Mouse (Mus musculus) gastrocnemius, postnatal 36 days (tissue): ENCODE results near the gene Bahcc1. TPM values are rescaled to one million over a fixed set of nuclear protein-coding genes. Genes with fewer than 3 reads are reported as not detected.

ENCODE experiments used
- DNase-seq, 2 experiments: peaks; one replicate each; pipeline ENCODE4 v3.0.0; 2022
- intact Hi-C: fragments of 180-260 bp; cut with DNase I; formaldehyde crosslinking; loops from one replicate; pipeline ENCODE4 v1.15.1; 2025
- total RNA-seq, 2 experiments: library from RNA; stranded (reverse); gene quantifications; 2 replicates each; pipeline ENCODE4 v1.2.3; 2021

Gene Bahcc1
- total RNA-seq, 2 experiments from 2014 or later = 2.3 to 4.1 TPM

DNA sequence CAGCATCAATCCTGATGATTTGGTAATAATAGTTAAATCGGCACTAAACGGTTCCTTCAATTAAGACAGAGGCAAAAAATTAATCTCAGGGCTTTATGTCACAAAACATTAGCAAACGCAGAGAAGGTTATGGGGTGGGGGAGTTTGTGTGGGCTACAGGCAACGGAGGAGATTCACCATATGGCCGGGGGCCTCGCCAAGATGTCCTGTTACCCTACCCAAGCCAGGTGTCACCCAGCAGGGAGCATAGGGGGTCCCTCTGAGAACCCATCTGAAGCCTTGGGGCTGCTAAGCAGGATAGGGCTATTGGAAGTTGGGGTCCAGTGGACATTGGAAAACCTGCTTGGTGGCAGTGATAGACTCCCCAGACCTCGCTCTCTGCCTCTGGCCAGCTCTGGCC, 48.0 kb downstream of the Bahcc1 start:
- intact Hi-C loops = no loop called here
- no peak for DNase-seq

DNA sequence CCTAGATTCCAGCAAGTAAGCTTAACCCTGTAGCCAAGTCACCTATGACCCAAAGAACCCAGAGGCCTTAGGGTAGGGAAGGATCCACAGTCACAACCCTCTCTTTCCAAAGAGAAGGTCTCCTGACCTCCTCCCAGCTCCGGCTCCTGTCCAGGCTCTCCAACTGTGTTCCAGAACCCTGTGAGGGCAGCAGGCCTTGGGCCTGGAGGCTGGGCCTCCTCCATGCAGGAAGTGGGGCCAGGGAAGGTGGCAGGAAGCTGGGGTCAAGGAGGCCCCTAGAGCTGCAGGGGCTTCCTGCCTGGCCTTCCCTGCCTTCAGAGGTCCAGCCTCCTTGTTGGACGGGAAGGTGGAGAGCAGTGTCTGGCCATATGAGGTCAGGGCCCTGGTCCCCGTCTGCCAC, 48.5 kb downstream of the Bahcc1 start:
- no peak for DNase-seq
- intact Hi-C loops = no loop called here

DNA sequence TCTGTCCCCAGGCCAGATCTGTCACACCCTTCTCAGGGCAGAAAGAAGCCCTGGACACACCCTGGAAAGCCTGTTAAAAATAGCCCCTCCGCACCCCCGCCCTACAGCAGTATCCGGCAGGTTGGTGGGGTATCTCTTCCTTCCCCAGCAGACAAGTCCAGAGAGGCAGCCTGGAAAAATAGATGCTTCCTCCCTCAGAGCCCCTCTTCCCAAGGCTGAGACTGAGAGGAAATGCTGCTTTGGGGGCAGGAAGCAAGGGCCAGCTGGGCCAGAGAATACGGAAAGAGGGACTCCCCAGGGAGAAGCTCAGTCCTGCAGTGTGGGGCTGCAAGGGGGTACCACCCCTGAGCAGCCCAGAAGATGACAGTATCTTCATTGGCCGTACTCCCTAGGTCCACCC, 50.8 kb downstream of the Bahcc1 start:
- no peak for DNase-seq
- intact Hi-C loops = no loop called here

DNA sequence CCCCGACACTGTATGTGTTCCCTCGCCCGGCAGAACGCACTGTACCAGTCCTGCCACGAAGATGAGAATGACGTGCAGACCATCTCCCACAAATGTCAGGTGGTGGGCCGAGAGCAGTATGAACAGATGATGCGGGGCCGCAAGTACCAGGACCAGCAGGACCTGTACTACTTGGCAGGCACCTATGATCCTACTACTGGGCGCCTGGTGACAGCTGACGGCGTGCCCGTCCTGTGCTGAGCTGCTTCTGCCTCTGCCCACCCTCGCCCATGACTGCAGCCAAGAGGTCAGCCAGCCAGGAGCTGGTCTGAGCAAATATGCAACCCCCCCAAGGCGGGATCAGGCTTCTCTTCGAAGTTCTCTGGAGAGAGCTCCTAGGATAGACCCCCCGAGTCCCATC, 56.9 kb downstream of the Bahcc1 start:
- DNase-seq = no peak
- intact Hi-C loops = loop anchor here (10.0 kb wide), 1 partner anchor 345 kb away; the partner anchor contains the start of gene Baiap2

DNA sequence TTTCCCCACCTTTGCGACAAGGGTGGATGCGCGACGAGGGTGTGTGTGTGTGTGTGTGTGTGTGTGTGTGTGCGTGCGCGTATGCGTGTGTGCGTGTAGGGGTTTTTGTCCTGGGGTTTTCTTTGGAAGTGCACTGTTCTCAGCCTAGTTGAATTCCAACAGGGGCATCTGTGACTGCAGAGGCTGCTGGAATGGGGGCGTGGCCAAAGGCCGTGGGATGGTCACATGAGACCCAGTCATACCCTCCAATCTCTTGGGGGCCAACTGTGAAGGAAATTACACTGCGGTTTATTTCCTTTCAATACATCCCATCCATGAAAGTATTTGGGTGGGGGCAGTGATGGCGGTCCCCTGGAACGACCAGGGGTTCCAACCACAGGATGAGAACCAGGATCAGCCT, 57.5 kb downstream of the Bahcc1 start:
- intact Hi-C loops = loop anchor here (10.0 kb wide), 1 partner anchor 345 kb away; the partner anchor contains the start of gene Baiap2

DNA sequence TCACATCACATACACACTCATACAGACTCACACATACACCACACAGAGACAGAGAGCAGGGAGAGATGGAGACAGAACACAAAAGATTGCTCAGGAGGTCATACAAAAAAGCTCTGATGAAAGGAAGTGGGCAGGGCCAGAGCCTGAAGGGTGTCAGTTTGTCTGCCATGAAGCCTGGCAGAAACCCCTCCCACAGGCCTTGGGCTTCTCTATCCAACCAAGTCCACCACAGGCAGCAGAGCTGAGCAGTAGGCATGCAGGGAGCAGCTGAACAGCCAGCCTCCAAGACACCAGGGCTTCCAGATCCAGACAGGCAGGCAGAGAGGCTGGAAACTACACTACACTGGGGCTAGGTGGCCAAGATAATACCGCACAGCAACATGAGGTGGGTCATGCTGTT, 61.0 kb downstream of the Bahcc1 start:
- no peak for DNase-seq
- intact Hi-C loops = loop anchor here (10.0 kb wide), 1 partner anchor 349 kb away; the partner anchor contains the start of gene Baiap2

More for the DNA sequence above, 57.5 kb downstream of the Bahcc1 start:
- DNase-seq = no peak

DNA sequence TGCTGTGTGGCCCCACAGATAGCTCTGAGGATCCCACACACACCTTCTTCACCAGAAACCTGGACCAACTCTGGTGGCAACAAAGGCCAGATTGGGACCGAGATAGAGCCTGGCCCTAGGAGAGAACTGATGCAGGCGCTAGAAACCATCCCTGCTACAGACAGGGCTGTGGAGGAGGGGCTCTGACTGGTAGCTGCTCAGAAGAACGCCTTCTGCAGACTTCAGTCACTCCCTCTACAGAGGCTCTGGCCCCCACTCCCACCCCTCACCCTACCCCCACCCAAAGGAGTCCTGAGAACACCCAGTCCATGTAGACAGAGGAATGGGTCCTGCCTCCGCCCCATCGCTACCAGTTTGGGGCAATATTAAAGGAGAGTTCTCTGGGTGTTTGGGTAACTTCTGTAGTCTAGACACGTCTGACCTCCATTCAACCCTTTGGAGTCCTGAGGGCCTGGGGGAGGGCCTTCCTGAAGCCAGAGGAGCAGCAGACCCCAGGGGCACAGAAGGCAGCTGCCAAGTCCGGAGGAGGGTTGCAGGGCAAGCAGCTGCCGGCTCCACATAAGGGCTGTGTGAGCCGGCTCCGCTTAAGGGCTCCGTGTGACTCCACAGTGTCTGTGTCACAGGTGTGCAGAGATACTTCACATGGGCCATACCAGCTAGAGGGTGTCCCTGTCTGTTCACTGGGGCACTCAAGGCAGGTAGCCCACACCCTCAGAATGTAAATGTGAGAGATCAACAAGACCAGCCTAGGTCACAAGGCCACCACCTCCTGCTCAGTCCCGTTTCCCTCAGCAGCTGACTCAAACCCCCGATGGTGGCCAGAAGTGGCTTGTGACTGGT, 63.8 kb downstream of the Bahcc1 start:
- intact Hi-C loops = loop anchor here (10.0 kb wide), 1 partner anchor 352 kb away; the partner anchor contains the start of gene Baiap2
- DNase-seq = no peak

DNA sequence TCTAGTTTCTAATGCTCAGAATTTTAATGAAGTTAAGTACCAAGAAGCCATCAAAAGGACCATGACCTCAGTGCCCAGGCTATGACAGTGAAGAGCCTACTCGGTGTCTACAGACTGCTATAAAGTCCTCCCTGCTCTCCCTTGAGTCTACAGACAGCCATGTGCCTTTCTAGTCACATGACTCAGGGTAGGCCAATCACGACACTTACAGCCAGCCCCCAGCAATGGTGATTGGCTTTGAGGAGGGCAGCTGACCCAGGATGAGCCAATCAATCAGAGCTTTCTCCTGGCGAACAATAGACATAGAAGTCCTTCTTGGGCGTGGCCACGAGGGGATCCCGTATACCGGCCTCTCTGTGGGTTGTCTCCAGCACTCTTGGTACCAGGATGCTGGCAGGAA, 65.0 kb downstream of the Bahcc1 start:
- intact Hi-C loops = loop anchor here (10.0 kb wide), 1 partner anchor 353 kb away; the partner anchor contains the start of gene Baiap2
- no peak for DNase-seq

DNA sequence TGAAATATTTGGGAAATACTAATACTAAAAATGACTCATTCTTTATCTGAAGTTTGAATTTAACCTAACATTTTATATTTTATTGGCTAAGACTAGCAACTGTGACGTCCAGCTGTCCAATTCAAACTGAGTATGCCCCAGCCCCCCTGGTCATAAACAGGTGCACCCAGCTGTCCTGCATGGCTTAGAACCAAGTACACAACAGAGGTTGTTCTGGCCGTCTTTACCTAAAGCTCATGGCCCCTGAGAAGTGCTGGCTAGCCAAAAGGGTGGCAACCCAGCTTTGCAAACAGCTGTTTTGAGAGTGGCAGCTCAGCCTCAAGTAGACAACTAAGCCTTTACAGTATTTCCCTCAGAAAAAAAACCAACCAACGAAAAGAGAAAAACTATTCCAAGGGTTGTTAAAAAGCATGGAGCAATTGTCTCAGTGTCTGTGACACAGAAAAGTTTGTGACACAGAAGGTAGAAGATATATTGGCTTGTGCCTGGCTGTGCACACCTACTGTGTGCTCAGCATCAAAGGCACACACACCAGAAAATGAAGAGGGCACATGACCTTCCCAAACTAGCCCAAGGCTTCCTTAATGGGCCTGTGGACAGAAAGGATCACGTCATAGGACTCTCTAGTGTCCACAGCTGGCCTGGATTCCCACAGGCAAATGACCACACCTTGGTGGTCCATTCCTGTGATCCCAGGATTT, 65.8 kb downstream of the Bahcc1 start:
- DNase-seq = no peak

DNA sequence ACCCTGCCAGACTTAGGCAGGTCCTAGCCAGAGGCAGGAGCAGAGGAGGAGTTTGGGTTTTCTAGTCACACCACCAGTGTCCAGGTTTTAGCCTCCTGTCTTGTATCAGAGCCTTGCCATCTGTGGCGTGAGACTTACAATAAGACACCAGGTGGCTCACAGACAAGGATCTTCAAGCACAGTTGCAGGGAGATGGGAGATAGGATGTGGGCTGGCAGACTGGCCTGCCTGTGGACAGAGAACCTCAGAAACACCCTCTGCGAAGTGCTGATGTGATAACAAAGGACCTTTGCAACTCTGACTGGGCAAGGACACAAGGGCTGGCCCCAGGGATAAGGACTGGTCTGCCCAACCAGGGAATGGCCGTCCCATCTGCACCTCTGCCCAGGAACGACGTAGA, 66.7 kb downstream of the Bahcc1 start:
- intact Hi-C loops = loop anchor here (10.0 kb wide), 1 partner anchor 355 kb away; the partner anchor contains the start of gene Baiap2
- DNase-seq = no peak

More for the DNA sequence above, 65.8 kb downstream of the Bahcc1 start:
- intact Hi-C loops = loop anchor here (10.0 kb wide), 1 partner anchor 354 kb away; the partner anchor contains the start of gene Baiap2

DNA sequence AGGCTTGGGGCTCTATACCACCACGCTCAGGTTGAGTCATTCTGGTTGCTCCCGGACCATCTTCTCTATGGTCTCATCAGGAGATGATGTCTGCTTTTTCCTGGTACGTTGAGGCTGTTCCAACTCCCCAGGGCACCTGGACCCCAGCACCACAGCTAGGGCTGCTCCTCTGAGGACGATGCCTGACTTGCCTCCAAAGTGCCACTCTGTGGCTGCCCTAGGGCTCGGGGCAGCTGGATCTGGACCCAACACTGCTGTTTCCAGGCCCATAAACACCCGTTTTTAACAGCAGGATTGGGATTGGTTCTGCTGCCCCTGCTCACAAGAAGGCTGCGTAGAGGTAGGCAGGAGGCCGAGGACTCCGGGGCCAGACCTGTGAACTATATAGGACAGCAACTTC, 70.4 kb downstream of the Bahcc1 start:
- intact Hi-C loops = no loop called here
- DNase-seq = peak in 1 of 2 experiments; percentile 2

DNA sequence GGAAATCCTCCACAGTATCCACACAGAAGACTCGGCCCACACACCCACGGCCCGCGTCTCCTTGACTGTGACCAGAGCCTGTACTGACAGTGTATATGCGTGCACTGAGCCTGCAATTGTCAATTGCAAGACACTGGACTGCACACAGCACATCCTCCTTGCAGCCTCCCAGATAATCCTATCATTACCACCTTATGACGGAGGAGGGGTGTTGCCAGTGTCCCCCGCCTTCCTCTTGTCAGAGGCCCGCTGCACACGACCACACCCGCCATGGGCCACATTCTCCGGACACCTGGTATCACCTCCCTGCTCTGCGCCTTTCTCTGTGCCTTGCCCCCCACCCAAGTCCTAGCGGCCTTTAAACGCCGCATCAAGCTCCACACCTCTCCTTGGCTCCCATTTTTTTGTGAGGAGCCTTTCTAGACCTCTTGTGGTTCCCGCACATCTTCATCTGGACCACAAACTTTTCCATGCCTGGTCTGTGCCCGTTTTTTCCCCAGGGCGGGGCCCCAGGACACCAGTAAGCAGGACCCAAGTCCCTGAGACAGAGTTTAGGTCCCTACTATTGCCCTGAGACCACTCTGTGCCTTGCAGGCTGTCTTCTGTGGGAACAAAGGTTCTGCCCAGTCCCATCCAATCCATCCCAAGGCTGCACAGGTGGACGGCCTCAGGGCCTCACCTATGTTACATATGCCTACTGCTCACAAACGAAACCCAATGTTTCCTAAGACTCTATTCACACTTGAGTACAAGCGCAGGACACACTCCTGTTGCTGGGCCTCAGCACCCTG, 71.0 kb downstream of the Bahcc1 start:
- no peak for DNase-seq
- intact Hi-C loops = no loop called here

DNA sequence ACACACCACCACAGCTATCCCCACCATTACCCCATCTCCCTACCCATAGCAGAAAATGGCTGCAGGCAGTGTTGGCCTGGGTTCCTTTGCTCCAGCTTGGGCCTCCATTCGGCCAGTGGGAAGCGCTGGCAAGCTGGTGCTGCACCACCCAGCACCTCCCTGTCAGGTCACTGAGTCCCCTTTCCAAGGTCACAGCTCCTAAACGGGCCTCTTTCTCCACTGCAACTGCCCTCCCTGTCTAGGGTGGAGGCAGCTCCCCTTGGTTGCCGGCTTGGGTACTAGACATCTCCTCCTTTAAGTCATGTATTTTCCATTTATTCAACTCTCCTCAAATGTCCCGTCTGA, 71.6 kb downstream of the Bahcc1 start:
- intact Hi-C loops = no loop called here
- DNase-seq = peak in 1 of 2 experiments; percentile 3

DNA sequence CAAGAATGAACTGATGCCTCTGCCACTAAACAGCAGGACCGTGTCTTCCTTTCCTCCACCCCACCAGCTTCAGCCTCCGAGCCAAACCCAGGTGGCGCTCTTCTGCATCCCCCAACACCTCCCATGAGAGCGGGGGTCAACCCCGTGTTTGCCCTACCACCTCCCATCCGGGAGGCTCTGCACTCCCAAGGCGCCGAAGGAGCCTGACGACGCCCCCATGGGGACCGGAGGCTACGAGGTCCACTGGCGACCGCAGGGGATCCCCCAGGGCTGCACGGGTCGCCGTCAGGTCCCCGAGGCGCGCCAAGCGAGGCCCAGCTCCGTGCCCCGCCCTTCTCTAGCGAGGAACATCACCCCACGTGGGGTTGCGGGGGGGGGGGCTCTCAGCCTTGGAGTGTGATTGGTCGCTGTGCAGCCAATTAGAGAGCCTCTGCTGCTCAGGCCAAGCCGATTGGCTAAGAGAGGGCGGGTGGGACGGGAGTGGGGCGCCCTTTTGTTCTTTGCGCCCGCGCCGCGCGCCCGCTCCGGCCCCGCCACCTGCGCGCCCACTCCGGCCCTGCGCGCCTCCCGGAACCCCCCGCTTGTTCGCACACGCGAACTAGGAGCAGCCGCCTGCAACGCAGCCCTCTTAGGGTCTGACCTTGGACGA, 72.3 kb downstream of the Bahcc1 start:
- intact Hi-C loops = loop anchor here (5.0 kb wide), 2 partner anchors 118 to 193 kb away; no protein-coding TSS in a partner anchor
- peak; percentile 75 to 80 for DNase-seq

DNA sequence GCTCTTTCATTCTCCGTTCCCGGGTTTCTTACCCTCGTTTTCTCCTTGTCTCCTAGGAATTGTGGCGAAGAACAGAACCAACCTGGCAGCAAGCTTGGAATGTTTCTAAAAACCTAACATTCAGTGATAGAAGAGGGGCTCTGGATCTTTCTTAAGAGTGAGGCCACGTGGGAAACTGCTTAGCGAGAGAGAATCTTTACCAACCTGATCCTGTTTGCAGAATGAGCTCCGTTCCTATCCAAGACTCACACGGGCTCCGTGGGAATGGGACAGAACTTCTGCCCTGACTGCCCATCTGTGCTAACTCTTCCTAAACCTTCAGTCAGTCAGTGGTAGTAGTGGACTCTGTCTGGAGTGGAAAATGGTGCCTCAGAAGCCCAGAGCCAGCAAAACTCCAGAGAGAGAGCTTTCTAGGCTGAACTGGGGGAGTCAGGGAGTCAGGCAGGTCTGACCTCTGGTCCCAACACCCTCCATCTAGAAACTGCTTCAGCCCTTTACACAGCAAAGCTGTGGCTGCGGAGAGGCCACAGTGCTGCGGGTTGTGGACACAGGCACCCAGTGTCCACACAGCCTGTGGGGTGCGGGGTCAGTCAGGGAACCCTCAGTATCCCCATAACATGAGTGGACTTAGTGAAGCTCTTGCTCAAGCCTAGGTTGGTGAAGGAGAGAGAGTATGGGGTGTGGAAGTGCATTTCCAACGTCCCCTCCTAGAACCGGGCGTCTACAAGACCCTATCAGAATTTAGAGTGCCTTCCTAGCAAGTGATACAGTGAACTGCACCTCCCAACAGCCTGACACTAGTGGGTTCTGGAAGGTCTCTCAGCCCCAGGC, 73.0 kb downstream of the Bahcc1 start:
- peak in 1 of 2 experiments; percentile 3 for DNase-seq
- intact Hi-C loops = loop anchor here (2.0 to 5.0 kb wide), 3 partner anchors 71 to 193 kb away; no protein-coding TSS in a partner anchor

DNA sequence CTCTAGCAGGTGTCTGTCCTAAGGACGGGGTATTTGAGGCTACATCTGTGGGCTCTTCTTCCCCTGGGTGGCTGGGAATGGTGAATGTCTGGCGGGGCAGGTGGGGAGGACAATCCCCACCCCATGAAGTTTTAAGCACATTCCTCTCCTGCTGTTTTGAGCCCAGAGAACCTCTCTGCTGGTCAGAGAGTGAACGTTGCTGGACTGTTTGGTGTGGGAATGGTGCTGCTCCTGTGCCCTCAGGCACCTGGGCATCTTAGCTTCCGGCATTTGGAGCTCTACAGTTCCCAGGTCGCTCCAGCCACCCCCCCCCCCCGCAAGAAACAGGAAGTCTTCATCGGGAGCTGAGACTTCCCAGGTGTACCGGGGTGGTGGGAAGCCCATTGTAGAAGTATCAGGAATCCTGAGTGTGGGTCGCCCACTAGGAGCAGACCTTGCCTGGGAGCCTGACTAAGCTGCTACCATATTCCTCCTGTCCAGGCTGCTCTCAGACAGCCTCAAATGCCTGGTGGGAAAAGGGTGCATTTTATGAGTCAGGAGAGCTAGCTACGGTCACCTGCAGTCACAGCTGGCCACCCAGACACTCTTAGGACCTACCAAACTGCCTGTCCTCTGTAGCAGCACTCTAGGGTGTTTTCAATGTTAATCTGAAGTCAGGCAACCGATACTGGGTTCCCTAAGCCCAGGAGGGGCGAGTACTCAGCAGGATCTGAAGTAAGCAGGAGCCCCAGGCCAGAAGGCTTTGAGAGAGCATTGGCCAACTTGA, 73.8 kb downstream of the Bahcc1 start:
- DNase-seq = no peak
- intact Hi-C loops = loop anchor here (2.0 to 5.0 kb wide), 3 partner anchors 72 to 194 kb away; no protein-coding TSS in a partner anchor

DNA sequence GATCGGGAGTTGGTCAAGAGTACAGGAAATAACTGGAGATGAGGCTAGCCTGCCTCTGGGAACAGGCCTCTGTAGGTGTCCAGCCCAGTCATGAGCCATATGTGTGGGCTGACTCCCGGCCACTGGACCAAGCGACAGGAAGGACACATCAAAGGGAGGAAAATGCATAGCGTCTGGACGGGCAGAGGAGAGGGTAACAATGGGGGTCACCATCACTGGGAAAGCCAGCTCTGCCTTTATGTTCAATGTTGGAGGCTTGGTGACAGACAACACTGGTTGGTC, 74.3 kb downstream of the Bahcc1 start:
- intact Hi-C loops = loop anchor here (2.0 to 5.0 kb wide), 3 partner anchors 72 to 195 kb away; no protein-coding TSS in a partner anchor
- no peak for DNase-seq
